Mouse (Mus musculus): ENCODE measurements around the gene Hist1h2aa. TPM values are rescaled to one million over a fixed set of nuclear protein-coding genes. Genes with fewer than 3 reads are reported as not detected.

Gene Hist1h2aa
- polyA plus RNA-seq, 1 experiment = not detected

GRCm38 (mm10) chr13:23928637-23929036 lies 5.6 kb upstream of the Hist1h2aa start:
- no peak overlapping the region for H3K4me3 ChIP-seq (ENCODE audit: insufficient read depth, low read depth, low read length)
- H3K27ac ChIP-seq (replicated peaks; ENCODE audit: low read depth, low read length) = no peak overlapping the region
- no peaks in the 10 kb centered on the region for H3K4me1 ChIP-seq (ENCODE audit: control insufficient read depth, insufficient read depth, insufficient read length, low read length)

- Histone ChIP-seq H3K27ac (replicated peaks; ENCODE audit: low read depth, low read length) (no peak overlapping the region), H3K4me1 (ENCODE audit: control insufficient read depth, insufficient read depth, insufficient read length, low read length) (no peaks in the 10 kb centered on the region), H3K4me3 (ENCODE audit: insufficient read depth, low read depth, low read length) (no peak overlapping the region)
These were observed 3.8 kb upstream of the Hist1h2aa start for GRCm38 (mm10) chr13:23930461-23930860.

GRCm38 (mm10) chr13:23930904-23931303 lies 3.4 kb upstream of the Hist1h2aa start:
- no peak overlapping the region for H3K4me3 ChIP-seq (ENCODE audit: insufficient read depth, low read depth, low read length)
- no peaks in the 10 kb centered on the region for H3K4me1 ChIP-seq (ENCODE audit: control insufficient read depth, insufficient read depth, insufficient read length, low read length)

GRCm38 (mm10) chr13:23933421-23934210 lies 646 bp upstream of the Hist1h2aa start, which contains the start of gene Hist1h2ba:
Gene Hist1h2ba (minus strand): TSS chr13:23934156.
- no peak within 1 kb of the TSS for H3K27ac ChIP-seq (replicated peaks; ENCODE audit: low read depth, low read length)
- no peaks in the 10 kb centered on the region for H3K4me1 ChIP-seq (ENCODE audit: control insufficient read depth, insufficient read depth, insufficient read length, low read length)

More at GRCm38 (mm10) chr13:23930904-23931303, 3.4 kb upstream of the Hist1h2aa start:
- H3K27ac ChIP-seq (replicated peaks; ENCODE audit: low read depth, low read length) = no peak overlapping the region

GRCm38 (mm10) chr13:23938699-23939098 lies 4.4 kb downstream of the Hist1h2aa start:
- Histone ChIP-seq H3K4me3 (ENCODE audit: insufficient read depth, low read depth, low read length) (no peak overlapping the region), H3K4me1 (ENCODE audit: control insufficient read depth, insufficient read depth, insufficient read length, low read length) (no peaks in the 10 kb centered on the region), H3K27ac (replicated peaks; ENCODE audit: low read depth, low read length) (no peak overlapping the region)

More at GRCm38 (mm10) chr13:23933421-23934210, 646 bp upstream of the Hist1h2aa start, which contains the start of gene Hist1h2ba:
- H3K4me3 ChIP-seq (ENCODE audit: insufficient read depth, low read depth, low read length) = no peak within 1 kb of the TSS

GRCm38 (mm10) chr13:23940291-23940690 lies 6.0 kb downstream of the Hist1h2aa start:
- Histone ChIP-seq H3K4me3 (ENCODE audit: insufficient read depth, low read depth, low read length) (no peak overlapping the region), H3K4me1 (ENCODE audit: control insufficient read depth, insufficient read depth, insufficient read length, low read length) (no peaks in the 10 kb centered on the region), H3K27ac (replicated peaks; ENCODE audit: low read depth, low read length) (no peak overlapping the region)

GRCm38 (mm10) chr13:23942861-23943260 lies 8.6 kb downstream of the Hist1h2aa start:
- Histone ChIP-seq H3K4me3 (ENCODE audit: insufficient read depth, low read depth, low read length) (no peak overlapping the region), H3K27ac (replicated peaks; ENCODE audit: low read depth, low read length) (no peak overlapping the region), H3K4me1 (ENCODE audit: control insufficient read depth, insufficient read depth, insufficient read length, low read length) (no peaks in the 10 kb centered on the region)

- Histone ChIP-seq H3K27ac (replicated peaks; ENCODE audit: low read depth, low read length) (no peak overlapping the region), H3K4me1 (ENCODE audit: control insufficient read depth, insufficient read depth, insufficient read length, low read length) (no peaks in the 10 kb centered on the region), H3K4me3 (ENCODE audit: insufficient read depth, low read depth, low read length) (no peak overlapping the region)
These were observed 12.0 kb downstream of the Hist1h2aa start for GRCm38 (mm10) chr13:23946254-23946653.

GRCm38 (mm10) chr13:23949484-23950246 lies 15.4 kb downstream of the Hist1h2aa start:
- no peaks in the 10 kb centered on the region for H3K4me1 ChIP-seq (ENCODE audit: control insufficient read depth, insufficient read depth, insufficient read length, low read length)
- no peak overlapping the region for H3K27ac ChIP-seq (replicated peaks; ENCODE audit: low read depth, low read length)
- H3K4me3 ChIP-seq (ENCODE audit: insufficient read depth, low read depth, low read length) = no peak overlapping the region

- H3K4me1 ChIP-seq (ENCODE audit: control insufficient read depth, insufficient read depth, insufficient read length, low read length) = no peaks in the 10 kb centered on the region
- no peak overlapping the region for H3K27ac ChIP-seq (replicated peaks; ENCODE audit: low read depth, low read length)
- no peak overlapping the region for H3K4me3 ChIP-seq (ENCODE audit: insufficient read depth, low read depth, low read length)
These were observed 16.7 kb downstream of the Hist1h2aa start for GRCm38 (mm10) chr13:23950928-23951327.

- Histone ChIP-seq H3K27ac (replicated peaks; ENCODE audit: low read depth, low read length) (no peak overlapping the region), H3K4me3 (ENCODE audit: insufficient read depth, low read depth, low read length) (no peak overlapping the region), H3K4me1 (ENCODE audit: control insufficient read depth, insufficient read depth, insufficient read length, low read length) (no peaks in the 10 kb centered on the region)
These were observed 25.5 kb downstream of the Hist1h2aa start for GRCm38 (mm10) chr13:23959776-23960175.

- no peak overlapping the region for H3K27ac ChIP-seq (replicated peaks; ENCODE audit: low read depth, low read length)
- H3K4me1 ChIP-seq (ENCODE audit: control insufficient read depth, insufficient read depth, insufficient read length, low read length) = no peaks in the 10 kb centered on the region
- H3K4me3 ChIP-seq (ENCODE audit: insufficient read depth, low read depth, low read length) = no peak overlapping the region
These were observed 30.6 kb downstream of the Hist1h2aa start for GRCm38 (mm10) chr13:23964909-23965308.

- Histone ChIP-seq H3K4me1 (ENCODE audit: control insufficient read depth, insufficient read depth, insufficient read length, low read length) (no peaks in the 10 kb centered on the region), H3K27ac (replicated peaks; ENCODE audit: low read depth, low read length) (no peak overlapping the region), H3K4me3 (ENCODE audit: insufficient read depth, low read depth, low read length) (no peak overlapping the region)
These were observed 37.6 kb downstream of the Hist1h2aa start for GRCm38 (mm10) chr13:23971870-23972269.

GRCm38 (mm10) chr13:23972271-23972670 lies 38.0 kb downstream of the Hist1h2aa start:
- no peak overlapping the region for H3K4me3 ChIP-seq (ENCODE audit: insufficient read depth, low read depth, low read length)
- H3K27ac ChIP-seq (replicated peaks; ENCODE audit: low read depth, low read length) = no peak overlapping the region
- H3K4me1 ChIP-seq (ENCODE audit: control insufficient read depth, insufficient read depth, insufficient read length, low read length) = no peaks in the 10 kb centered on the region
